Mouse (Mus musculus): ENCODE measurements around the gene Mcoln2.

GRCm38 (mm10) chr3:146227427-146227826, 77.8 kb downstream of the Mcoln2 start:
- TF ChIP-seq POLR2A (IDR thresholded peaks at IDR 0.05; ENCODE audit: low read depth, low read length) (no peak), CTCF (conservative IDR thresholded peaks at IDR 0.05; ENCODE audit: insufficient read depth, insufficient read length, low read depth, low read length) (no peak; the same call in 1 of the 2 replicates)
